In genomic region chr15:32311287-32311686, GRCm38 (mm10) we compare ENCODE assay signal across 19 mouse cellular contexts.
"Had no signal": no experiment of that assay in that cellular context is flagged by ENCODE, and none has a peak within 500 bp of the region (broad histone marks: within the 10 kb centered on the region; RNA-seq: fewer than 3 reads in every experiment).

No protein-coding gene starts in this region.

- H3K4me3 ChIP-seq: limb, embryonic 12.5 days; limb, embryonic 15.5 days had no signal

- H3K27me3 ChIP-seq: limb, embryonic 12.5 days; limb, embryonic 15.5 days had no signal

- H3K9me3 ChIP-seq: limb, embryonic 12.5 days; limb, embryonic 15.5 days had no signal

- H3K4me2 ChIP-seq: limb, embryonic 12.5 days; limb, embryonic 15.5 days; liver, embryonic 11.5 days; lung, embryonic 14.5 days had no signal

- ATAC-seq: intestine, embryonic 16.5 days; liver, postnatal 0 days; lung, postnatal 0 days had no signal

- DNase-seq: kidney, adult 18-20 months; kidney, adult 9 months; kidney, postnatal 10 days; kidney, postnatal 36 days; left cerebral cortex, postnatal 4 days; liver, postnatal 0 days; lung, embryonic 14.5 days; right cerebral cortex, adult 18-20 months; right cerebral cortex, postnatal 14 days; right cerebral cortex, postnatal 4 days; thymus, postnatal 25 days had no signal

- H3K9ac ChIP-seq: limb, embryonic 12.5 days; limb, embryonic 15.5 days; liver, embryonic 14.5 days; liver, postnatal 0 days; lung, embryonic 14.5 days had no signal

- H3K27ac ChIP-seq: limb, embryonic 12.5 days; limb, embryonic 15.5 days; liver, embryonic 14.5 days; macrophage; stomach, postnatal 0 days had no signal

- H3K36me3 ChIP-seq: limb, embryonic 12.5 days; limb, embryonic 15.5 days had no signal
